Mouse (Mus musculus) myocyte (in vitro differentiated cells): ENCODE measurements around the gene Dzip1. TPM values are rescaled to one million over a fixed set of nuclear protein-coding genes. Genes with fewer than 3 reads are reported as not detected.

Source experiments
- H3K27me3 ChIP-seq: one replicate; pipeline ENCODE4 v1.6.1; 2011; ENCODE audit not compliant: control insufficient read depth, insufficient read depth, insufficient read length
- H3K36me3 ChIP-seq: one replicate; pipeline ENCODE4 v1.6.1; 2011; ENCODE audit not compliant: control insufficient read depth, insufficient read depth
- H3K4me2 ChIP-seq: one replicate; pipeline ENCODE4 v1.6.1; 2011; ENCODE audit warnings: low read depth, control low read depth
- H3K4me3 ChIP-seq: one replicate; pipeline ENCODE4 v1.5.1; 2011; ENCODE audit warnings: mild to moderate bottlenecking, control low read depth, moderate library complexity
- H3K79me2 ChIP-seq: one replicate; pipeline ENCODE4 v1.6.1; 2011; ENCODE audit not compliant: control insufficient read depth, insufficient read depth
- H3ac ChIP-seq: one replicate; pipeline ENCODE4 v1.6.1; 2011; ENCODE audit not compliant: control insufficient read depth, insufficient read length
- CEBPB ChIP-seq: IDR thresholded peaks from 2 replicates; pipeline ENCODE4 v1.6.1; 2011; ENCODE audit warnings: mild to moderate bottlenecking, moderate library complexity; ENCODE audit not compliant: poor library complexity, insufficient read depth, severe bottlenecking
- E2F4 ChIP-seq: IDR thresholded peaks from one replicate; pipeline ENCODE4 v1.6.1; 2011; ENCODE audit warnings: mild to moderate bottlenecking, control low read depth, moderate library complexity; ENCODE audit not compliant: insufficient read depth
- MAX ChIP-seq: IDR thresholded peaks from one replicate; pipeline ENCODE4 v1.6.1; 2011; ENCODE audit warnings: low read depth, mild to moderate bottlenecking, control low read depth
- MYOD1 ChIP-seq, 3 experiments: IDR thresholded peaks; one replicate each; pipeline ENCODE4 v1.6.1; 2011; ENCODE audit warnings: control low read depth in 2 of 3, low read depth in 2 of 3, mild to moderate bottlenecking in 2 of 3, moderate library complexity in 1 of 3; ENCODE audit not compliant: insufficient read length in 2 of 3, control insufficient read depth in 1 of 3
- MYOG ChIP-seq, 3 experiments: IDR thresholded peaks; one replicate each; pipeline ENCODE4 v1.6.1; 2011; ENCODE audit warnings: control low read depth in 2 of 3, low read depth in 2 of 3, mild to moderate bottlenecking in 2 of 3; ENCODE audit not compliant: insufficient read length in 2 of 3, control insufficient read depth in 1 of 3, insufficient read depth in 1 of 3
- POLR2A ChIP-seq: IDR thresholded peaks from one replicate; pipeline ENCODE4 v1.6.1; 2011; ENCODE audit warnings: low read depth, mild to moderate bottlenecking, control low read depth, moderate library complexity; ENCODE audit not compliant: insufficient read length
- POLR2AphosphoS2 ChIP-seq: IDR thresholded peaks from one replicate; pipeline ENCODE4 v1.6.1; 2011; ENCODE audit warnings: low read depth, control low read depth; ENCODE audit not compliant: insufficient read length
- REST ChIP-seq: IDR thresholded peaks from one replicate; pipeline ENCODE4 v1.6.1; 2011; ENCODE audit warnings: mild to moderate bottlenecking, control low read depth, moderate library complexity; ENCODE audit not compliant: insufficient read depth, insufficient read length
- SRF ChIP-seq: IDR thresholded peaks from one replicate; pipeline ENCODE4 v1.6.1; 2011; ENCODE audit warnings: low read depth; ENCODE audit not compliant: control insufficient read depth, insufficient read length
- TCF12 ChIP-seq: IDR thresholded peaks from one replicate; pipeline ENCODE4 v1.6.1; 2011; ENCODE audit warnings: mild to moderate bottlenecking, control low read depth; ENCODE audit not compliant: poor library complexity, insufficient read depth, severe bottlenecking
- TCF3 ChIP-seq: IDR thresholded peaks from one replicate; pipeline ENCODE4 v1.6.1; 2011; ENCODE audit warnings: low read depth, control low read depth; ENCODE audit not compliant: insufficient read length
- USF1 ChIP-seq: IDR thresholded peaks from one replicate; pipeline ENCODE4 v1.6.1; 2011; ENCODE audit warnings: low read depth, mild to moderate bottlenecking, control low read depth, moderate library complexity
- polyA plus RNA-seq: library from polyadenylated mRNA; unstranded; fragments of >200 nt; fragmentation: generic; extraction: Trizol; gene quantifications from one replicate; pipeline ENCODE4 v1.2.1, GENCODE M21; 2012; ENCODE audit warnings: missing spikeins

The Dzip1 gene
- polyA plus RNA-seq, 1 experiment: 3.8 TPM

DNA sequence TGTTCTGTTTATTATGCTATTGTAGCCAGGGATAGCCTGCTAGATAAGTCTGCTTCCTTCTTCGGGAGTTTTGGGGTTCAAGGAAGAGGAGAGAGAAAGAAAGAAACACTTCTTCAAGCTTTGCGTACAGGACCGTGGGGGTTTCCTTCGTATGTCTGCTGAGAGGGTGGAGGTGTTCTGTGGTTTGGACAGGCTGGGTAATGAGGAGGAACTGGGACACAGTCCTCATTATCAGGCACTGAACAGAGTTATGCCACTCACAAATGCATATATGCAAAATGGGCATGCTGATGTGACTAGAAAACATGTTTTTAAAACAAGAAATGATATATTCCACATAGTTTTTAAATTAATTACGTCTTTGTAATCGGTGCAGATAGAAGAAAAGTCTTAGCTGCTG lies 68.7 kb downstream of the Dzip1 start:
- Histone ChIP-seq H3K4me3 (no peak overlapping the region), H3K27me3 (peaks cover 55% of the 10 kb centered on the region), H3K79me2 (no peaks in the 10 kb centered on the region), H3ac (no peak overlapping the region), H3K36me3 (no peaks in the 10 kb centered on the region), H3K4me2 (no peak overlapping the region)
- TF ChIP-seq TCF12 (no peak), CEBPB (no peak), POLR2AphosphoS2 (no peak), TCF3 (no peak), REST (no peak), USF1 (no peak), SRF (no peak), MAX (no peak), MYOG (IDR thresholded peaks at IDR 0.05; ENCODE audit: control insufficient read depth in 1 of 3, insufficient read depth in 1 of 3, insufficient read length in 2 of 3, low read depth in 2 of 3) (no peak), MYOD1 (IDR thresholded peaks at IDR 0.05; ENCODE audit: control insufficient read depth in 1 of 3, insufficient read length in 2 of 3, low read depth in 2 of 3) (no peak), POLR2A (no peak), E2F4 (no peak)

DNA sequence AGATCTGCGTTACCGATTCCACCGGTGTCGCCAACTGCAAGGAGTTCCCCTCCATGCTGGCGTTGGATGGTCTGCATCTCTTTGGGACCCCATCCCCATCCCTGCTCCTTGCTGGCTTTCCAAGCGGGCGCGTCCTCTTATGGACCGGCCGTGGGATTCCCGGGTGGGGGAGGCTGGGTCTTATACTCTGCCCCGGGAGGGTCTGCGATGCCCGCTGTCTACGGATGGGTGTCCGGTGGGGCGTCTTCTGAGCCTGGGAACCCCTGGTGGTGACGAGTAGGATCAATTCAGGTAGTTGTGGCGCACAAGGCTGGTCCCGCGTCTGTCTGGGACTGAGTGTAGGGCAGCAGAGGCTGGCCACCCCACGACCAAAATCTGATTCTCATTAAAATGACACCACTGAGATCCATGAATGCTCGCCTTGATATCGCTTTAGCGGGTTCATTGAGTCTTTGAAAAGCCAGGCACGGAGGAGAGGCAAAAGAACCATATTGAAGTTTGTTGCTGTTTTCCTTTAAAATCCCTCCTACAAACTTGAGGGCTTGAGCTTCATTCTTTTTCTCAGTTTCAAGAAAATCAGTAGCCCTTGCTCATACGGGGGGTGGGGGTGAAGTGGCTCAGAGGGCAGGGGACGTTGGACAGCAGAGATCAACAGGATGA lies 70.0 kb downstream of the Dzip1 start:
- peak overlapping the region; percentile 56 for H3K4me2 ChIP-seq
- H3ac ChIP-seq: no peak overlapping the region
- H3K4me3 ChIP-seq: no peak overlapping the region
- no peaks in the 10 kb centered on the region for H3K79me2 ChIP-seq
- TF ChIP-seq E2F4: no peak
- TF ChIP-seq CEBPB: no peak
- TF ChIP-seq TCF3: no peak
- no peak for TF ChIP-seq POLR2A
- TF ChIP-seq POLR2AphosphoS2: no peak
- no peak for TF ChIP-seq SRF
- TF ChIP-seq USF1: no peak
- no peak for TF ChIP-seq REST
- no peak for TF ChIP-seq TCF12
- no peak for TF ChIP-seq MYOD1 (IDR thresholded peaks at IDR 0.05; ENCODE audit: control insufficient read depth in 1 of 3, insufficient read length in 2 of 3, low read depth in 2 of 3)
- TF ChIP-seq MYOG (IDR thresholded peaks at IDR 0.05; ENCODE audit: control insufficient read depth in 1 of 3, insufficient read depth in 1 of 3, insufficient read length in 2 of 3, low read depth in 2 of 3): no peak
- TF ChIP-seq MAX: no peak
- no peaks in the 10 kb centered on the region for H3K36me3 ChIP-seq
- peaks cover 52% of the 10 kb centered on the region for H3K27me3 ChIP-seq

DNA sequence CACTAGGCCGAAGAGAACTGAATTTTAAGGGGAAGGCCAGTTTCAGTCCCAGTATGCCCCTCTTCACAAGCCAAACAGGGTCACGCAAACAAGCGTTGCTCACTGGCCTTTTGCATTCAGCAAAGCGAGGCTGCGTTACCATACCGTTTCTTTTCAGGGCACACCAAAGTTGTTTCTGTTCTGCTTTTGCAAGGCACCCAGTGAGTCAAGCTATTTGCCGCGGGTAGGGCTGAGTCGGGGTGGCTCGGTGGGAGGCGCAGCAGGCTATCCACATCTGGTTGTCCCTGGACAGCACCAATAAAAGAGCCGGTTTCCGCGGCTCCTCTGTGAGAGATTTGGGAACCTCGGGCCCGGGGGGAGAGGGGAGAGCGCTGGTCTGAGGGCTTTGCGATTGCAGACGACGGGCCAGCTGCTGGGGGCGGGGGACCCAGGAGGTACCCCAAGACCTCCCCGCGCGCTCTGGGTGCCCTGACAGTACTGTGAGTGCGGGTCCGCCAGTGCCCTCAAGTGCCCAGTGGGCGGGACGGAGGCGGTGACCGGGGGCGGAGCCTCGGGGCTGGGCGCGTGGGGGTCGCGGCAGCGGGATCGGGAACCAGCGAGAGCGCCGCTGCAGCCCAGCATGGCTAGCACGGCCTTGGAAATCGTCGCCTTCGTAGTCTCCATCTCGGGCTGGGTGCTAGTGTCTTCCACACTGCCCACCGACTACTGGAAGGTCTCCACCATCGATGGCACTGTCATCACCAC lies 70.7 kb downstream of the Dzip1 start:
- H3K27me3 ChIP-seq: peaks cover 45% of the 10 kb centered on the region
- no peaks in the 10 kb centered on the region for H3K79me2 ChIP-seq
- H3ac ChIP-seq: no peak overlapping the region
- peak overlapping the region; percentile 56 for H3K4me2 ChIP-seq
- H3K4me3 ChIP-seq: no peak overlapping the region
- TF ChIP-seq MAX (no peak), TCF3 (no peak), POLR2A (no peak), CEBPB (no peak), POLR2AphosphoS2 (no peak), REST (no peak), E2F4 (no peak), MYOG (IDR thresholded peaks at IDR 0.05; ENCODE audit: control insufficient read depth in 1 of 3, insufficient read depth in 1 of 3, insufficient read length in 2 of 3, low read depth in 2 of 3) (no peak), TCF12 (no peak), USF1 (no peak)
- no peaks in the 10 kb centered on the region for H3K36me3 ChIP-seq

DNA sequence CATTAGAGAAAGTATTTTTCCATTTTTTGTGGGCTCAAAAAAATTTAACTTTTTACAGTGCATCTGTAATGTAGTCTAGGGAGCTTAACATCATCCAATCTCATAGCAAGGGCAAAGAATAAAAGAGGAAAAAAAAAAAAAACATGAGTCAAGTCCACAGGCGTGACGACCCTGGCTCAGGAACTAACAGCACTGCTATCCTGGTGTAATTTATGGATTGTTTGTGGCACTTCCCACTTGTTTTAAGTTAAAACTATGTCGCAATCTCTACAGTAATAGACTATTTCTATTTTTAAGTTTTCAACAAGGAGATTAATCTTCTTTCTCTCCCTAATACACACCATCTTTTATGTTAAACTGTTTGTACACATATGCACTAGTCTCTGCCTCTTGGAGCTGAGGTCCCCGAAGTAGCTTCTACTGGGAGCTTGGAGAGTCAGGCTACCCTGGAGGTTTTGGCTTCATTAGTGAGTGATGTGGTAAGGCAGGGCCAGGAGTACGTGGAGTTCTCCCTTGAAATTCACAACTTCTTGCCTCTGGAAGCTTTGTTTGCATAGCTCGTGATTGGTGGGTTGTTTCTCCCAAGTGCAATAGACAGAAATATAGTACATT lies 73.7 kb downstream of the Dzip1 start:
- no peaks in the 10 kb centered on the region for H3K79me2 ChIP-seq
- TF ChIP-seq CEBPB (0 out of 2 replicates have a peak, but pooled peaks have one; percentile 9), MYOG (IDR thresholded peaks at IDR 0.05; ENCODE audit: control insufficient read depth in 1 of 3, insufficient read depth in 1 of 3, insufficient read length in 2 of 3, low read depth in 2 of 3) (no peak)

DNA sequence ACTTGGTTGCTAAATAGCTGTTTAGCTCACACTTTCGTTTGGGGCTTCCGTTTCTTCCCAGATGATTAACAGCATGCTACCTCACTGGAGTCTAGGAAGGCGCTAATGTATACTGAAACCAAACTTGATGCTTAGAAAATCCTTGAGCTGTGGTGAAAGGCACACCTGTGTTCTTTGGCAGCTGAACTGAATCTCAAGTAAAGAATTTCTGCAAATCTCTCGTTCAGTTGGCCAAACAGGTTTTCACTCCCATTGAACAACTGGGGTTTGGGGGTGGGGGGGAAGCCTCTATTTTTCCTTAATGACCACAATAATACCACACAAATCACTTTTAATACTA lies 74.6 kb downstream of the Dzip1 start:
- H3K4me3 ChIP-seq: no peak overlapping the region
- no peak overlapping the region for H3K4me2 ChIP-seq
- H3K79me2 ChIP-seq: no peaks in the 10 kb centered on the region
- H3K36me3 ChIP-seq: no peaks in the 10 kb centered on the region
- H3ac ChIP-seq: no peak overlapping the region
- TF ChIP-seq E2F4: no peak
- H3K27me3 ChIP-seq: peaks cover 42% of the 10 kb centered on the region

More for the DNA sequence above, 73.7 kb downstream of the Dzip1 start:
- H3K4me2 ChIP-seq: no peak overlapping the region
- H3K27me3 ChIP-seq: peaks cover 36% of the 10 kb centered on the region
- H3ac ChIP-seq: no peak overlapping the region
- no peak overlapping the region for H3K4me3 ChIP-seq
- H3K36me3 ChIP-seq: no peaks in the 10 kb centered on the region
